Mouse (Mus musculus) limb, embryonic 14.5 days (tissue): Measurements from ENCODE around the gene Arhgef28. TPM values are rescaled to one million over a fixed set of nuclear protein-coding genes. Genes with fewer than 3 reads are reported as not detected.

ENCODE experiments used
- ATAC-seq: fragments of 200-750 bp; cut with Nextera tagmentation; 2 replicates; pipeline ENCODE4 v1.8.0; 2017; ENCODE audit warnings: low read depth, moderate number of reproducible peaks, moderate TSS enrichment; ENCODE audit not compliant: low FRiP score
- DNase-seq: peaks from one replicate; pipeline ENCODE4 v3.0.0-alpha.2; 2015; ENCODE audit warnings: low spot score
- H3K27ac ChIP-seq: fragments of 300-500 bp; sonication (generic); replicated peaks from 2 replicates; pipeline ENCODE4 v1.5.1; 2014; ENCODE audit warnings: low read depth, mild to moderate bottlenecking, low read length, moderate library complexity, mixed read lengths
- H3K27me3 ChIP-seq: fragments of 300-500 bp; sonication (generic); 2 replicates; pipeline ENCODE4 v1.6.1; 2014; ENCODE audit warnings: low read length, mixed read lengths; ENCODE audit not compliant: control insufficient read depth, insufficient read depth
- H3K36me3 ChIP-seq: fragments of 300-500 bp; sonication (generic); 2 replicates; pipeline ENCODE4 v1.6.1; 2014; ENCODE audit warnings: mild to moderate bottlenecking, low read length, moderate library complexity, mixed read lengths; ENCODE audit not compliant: control insufficient read depth, insufficient read depth
- H3K4me1 ChIP-seq: fragments of 300-500 bp; sonication (generic); 2 replicates; pipeline ENCODE4 v1.6.1; 2014; ENCODE audit warnings: antibody characterized with exemption, low read length, mixed read lengths; ENCODE audit not compliant: control insufficient read depth, insufficient read depth
- H3K4me2 ChIP-seq: fragments of 300-500 bp; sonication (generic); replicated peaks from 2 replicates; pipeline ENCODE4 v1.6.1; 2014; ENCODE audit warnings: low read depth, mild to moderate bottlenecking, low read length, moderate library complexity; ENCODE audit not compliant: severe bottlenecking
- H3K4me3 ChIP-seq: fragments of 300-500 bp; sonication (generic); replicated peaks from 2 replicates; pipeline ENCODE4 v1.5.1; 2014; ENCODE audit warnings: low read length
- H3K9ac ChIP-seq: fragments of 300-500 bp; sonication (generic); 2 replicates; pipeline ENCODE4 v1.6.1; 2014; ENCODE audit warnings: mild to moderate bottlenecking, low read depth, low read length, moderate library complexity; ENCODE audit not compliant: severe bottlenecking
- H3K9me3 ChIP-seq: fragments of 300-500 bp; sonication (generic); 2 replicates; pipeline ENCODE4 v1.6.1; 2016; ENCODE audit warnings: low read length; ENCODE audit not compliant: control insufficient read depth
- POLR2A ChIP-seq: fragments of 200-500 bp; IDR thresholded peaks from 2 replicates; pipeline ENCODE4 v1.8.0; 2012; ENCODE audit warnings: inconsistent platforms, mild to moderate bottlenecking, moderate library complexity, borderline replicate concordance; ENCODE audit not compliant: insufficient read depth, insufficient read length; ENCODE audit errors: extremely low read depth
- WGBS: fragments of 180-500 bp; shearing (Covaris S2); extraction: QIAGEN DNeasy Blood & Tissue Kit; methylation state at CpG from one replicate; pipeline ENCODE4 v1.1.7; 2014; 5-methylcytosine and 5-hydroxymethylcytosine counted together
- polyA plus RNA-seq, 2 experiments: library from polyadenylated mRNA; depleted of rRNA in 1 of 2; stranded (reverse) in 1 of 2; unstranded in 1 of 2; fragments of >200 nt; fragmentation: Nextera tagmentation in 1 of 2; extraction: Ambion mirVana in 1 of 2; gene quantifications; 2 replicates each; pipeline versions ENCODE4 v1.2.1 to v1.2.3; 2012 to 2014

Gene Arhgef28
- polyA plus RNA-seq, 2 experiments, result 8.1 to 12.9 TPM

GRCm38 (mm10) chr13:98183157-98183878 lies 22.9 kb downstream of the Arhgef28 start:
- no peaks in the 10 kb centered on the region for H3K27me3 ChIP-seq
- H3K4me3 ChIP-seq, result no peak overlapping the region
- no peaks in the 10 kb centered on the region for H3K4me1 ChIP-seq
- no peak overlapping the region for H3K27ac ChIP-seq
- H3K9me3 ChIP-seq, result no peaks in the 10 kb centered on the region
- H3K36me3 ChIP-seq, result no peaks in the 10 kb centered on the region
- ATAC-seq (no peak), DNase-seq (no peak)
- no peak overlapping the region for H3K9ac ChIP-seq
- TF ChIP-seq POLR2A, result no peak
- WGBS, result 76% methylated on average over 21 of the region's 21 CpGs
- H3K4me2 ChIP-seq, result no peak overlapping the region

DNA sequence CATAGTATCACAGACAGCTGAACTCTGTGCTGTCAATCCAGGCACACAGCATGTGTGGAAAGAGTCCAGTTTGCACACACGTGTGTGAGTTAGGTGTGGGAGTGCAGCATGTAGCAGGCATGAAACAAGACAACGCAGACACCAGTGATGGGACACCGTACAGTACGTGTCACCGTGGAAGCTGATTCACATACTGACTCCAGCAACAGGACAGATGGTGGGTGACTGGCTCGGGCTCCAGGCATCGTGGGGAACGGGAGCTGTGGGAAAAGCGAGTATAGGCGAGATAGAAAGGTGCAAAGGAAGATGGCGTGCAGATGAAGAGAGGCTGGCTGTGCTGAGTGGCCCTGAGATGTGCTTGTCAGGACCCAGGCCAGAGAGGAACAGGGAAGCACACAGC lies 23.9 kb downstream of the Arhgef28 start:
- Histone ChIP-seq H3K4me1 (no peaks in the 10 kb centered on the region), H3K9ac (no peak overlapping the region), H3K4me2 (no peak overlapping the region), H3K36me3 (no peaks in the 10 kb centered on the region), H3K9me3 (no peaks in the 10 kb centered on the region), H3K4me3 (no peak overlapping the region), H3K27me3 (no peaks in the 10 kb centered on the region), H3K27ac (no peak overlapping the region)
- WGBS, result 91% methylated on average over 11 of the region's 11 CpGs
- DNase-seq, result no peak
- no peak for ATAC-seq
- no peak for TF ChIP-seq POLR2A

DNA sequence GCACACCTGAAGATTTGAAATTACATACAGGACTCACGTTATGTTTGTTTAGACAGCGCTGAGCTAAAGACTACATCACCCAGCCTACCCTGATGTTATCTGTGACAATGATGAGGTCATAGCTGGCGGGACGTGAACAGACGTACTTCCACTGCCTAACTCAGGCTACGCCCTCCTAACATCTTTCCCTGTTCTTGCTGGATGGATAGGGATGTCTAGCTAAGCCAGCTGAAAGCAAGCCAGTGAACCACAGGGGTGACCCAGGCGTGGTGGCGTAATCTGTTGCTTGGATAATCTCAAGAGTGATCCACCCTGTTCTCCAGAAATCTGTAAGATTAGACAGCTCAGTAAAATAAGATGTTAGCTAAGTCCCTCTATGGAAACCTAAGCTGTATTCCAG lies 25.6 kb downstream of the Arhgef28 start:
- no peak overlapping the region for H3K4me2 ChIP-seq
- H3K36me3 ChIP-seq, result no peaks in the 10 kb centered on the region
- no peak overlapping the region for H3K4me3 ChIP-seq
- H3K9ac ChIP-seq, result no peak overlapping the region
- ATAC-seq (no peak), DNase-seq (no peak)
- WGBS, result 86% methylated on average over 8 of the region's 8 CpGs
- H3K27me3 ChIP-seq, result no peaks in the 10 kb centered on the region
- H3K9me3 ChIP-seq, result no peaks in the 10 kb centered on the region
- no peaks in the 10 kb centered on the region for H3K4me1 ChIP-seq
- no peak overlapping the region for H3K27ac ChIP-seq
- TF ChIP-seq POLR2A, result no peak

GRCm38 (mm10) chr13:98175323-98176007 lies 30.8 kb downstream of the Arhgef28 start:
- Histone ChIP-seq H3K27me3 (no peaks in the 10 kb centered on the region), H3K36me3 (no peaks in the 10 kb centered on the region), H3K4me1 (peaks cover 4% of the 10 kb centered on the region; the same call in 1 of the 2 replicates), H3K4me2 (no peak overlapping the region), H3K4me3 (no peak overlapping the region), H3K9me3 (no peaks in the 10 kb centered on the region), H3K9ac (no peak overlapping the region), H3K27ac (no peak overlapping the region)
- 36% methylated on average over 10 of the region's 10 CpGs for WGBS
- TF ChIP-seq POLR2A, result no peak
- no peak for ATAC-seq
- DNase-seq, result no peak

DNA sequence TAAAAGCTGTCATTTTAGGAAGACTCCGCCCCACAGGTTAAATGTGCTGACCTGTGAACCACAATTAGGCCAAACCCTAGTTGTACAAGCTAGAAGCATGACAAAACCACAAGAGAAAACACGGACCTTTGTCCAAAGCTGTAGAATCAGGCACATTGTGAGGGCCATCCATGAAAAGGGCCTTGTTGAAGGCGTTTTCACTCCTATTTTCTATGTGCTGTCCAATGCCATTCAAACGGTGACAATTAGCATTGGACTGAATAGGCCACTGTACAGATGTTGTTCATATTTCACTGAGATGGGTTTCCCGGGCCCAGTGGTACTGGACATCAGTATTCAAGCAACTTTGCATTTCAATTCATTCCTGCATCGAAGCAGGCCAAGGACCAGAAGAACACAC lies 33.2 kb downstream of the Arhgef28 start:
- 87% methylated on average over 6 of the region's 6 CpGs for WGBS
- H3K36me3 ChIP-seq, result no peaks in the 10 kb centered on the region
- peaks cover 4% of the 10 kb centered on the region; the same call in 1 of the 2 replicates for H3K4me1 ChIP-seq
- H3K9ac ChIP-seq, result no peak overlapping the region
- no peaks in the 10 kb centered on the region for H3K9me3 ChIP-seq
- no peak overlapping the region for H3K4me3 ChIP-seq
- H3K27me3 ChIP-seq, result no peaks in the 10 kb centered on the region
- H3K4me2 ChIP-seq, result no peak overlapping the region
- ATAC-seq (no peak), DNase-seq (no peak)
- TF ChIP-seq POLR2A, result no peak
- no peak overlapping the region for H3K27ac ChIP-seq
